Mouse (Mus musculus): Measurements from ENCODE around the gene Zcchc13. TPM values are rescaled to one million over a fixed set of nuclear protein-coding genes. Genes with fewer than 3 reads are reported as not detected.
A peak's percentile ranks its signal among the peaks of the same experiment; 100 is the strongest.
"Not testable (repeated sequence)": the region's sequence is repeated elsewhere in the genome, so short reads cannot be mapped to it uniquely, and the experiment has no call there.

Zcchc13 gene
- polyA plus RNA-seq, 1 experiment: not detected

DNA sequence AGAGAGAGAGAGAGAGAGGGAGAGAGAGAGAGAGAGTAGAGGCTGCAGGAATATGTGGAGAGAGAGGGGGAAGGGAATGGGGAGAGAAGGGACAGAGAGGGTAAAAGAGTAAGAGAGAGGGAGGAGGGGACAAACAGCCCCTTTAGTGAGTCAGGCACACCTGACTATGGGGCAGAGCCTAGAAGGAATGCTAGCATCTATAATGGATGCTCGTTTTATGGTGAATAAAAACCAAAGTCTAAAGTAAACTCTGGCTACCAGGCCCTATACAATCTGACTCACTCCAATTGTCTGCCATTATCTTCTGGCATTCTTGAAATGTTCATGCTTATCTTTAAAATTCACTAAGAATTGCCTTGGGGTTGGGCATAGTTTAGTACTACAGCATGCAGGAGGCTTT is 21.7 kb downstream of the Zcchc13 start:
- TF ChIP-seq POLR2A (IDR thresholded peaks at IDR 0.05; ENCODE audit: borderline replicate concordance, extremely low read depth, insufficient read depth, insufficient read length, poor library complexity, severe bottlenecking) (no peak), CTCF (IDR thresholded peaks at IDR 0.05; ENCODE audit: borderline replicate concordance, extremely low read depth, insufficient read depth, insufficient read length) (no peak)
- no peak for DNase-seq (ENCODE audit: low read depth)

DNA sequence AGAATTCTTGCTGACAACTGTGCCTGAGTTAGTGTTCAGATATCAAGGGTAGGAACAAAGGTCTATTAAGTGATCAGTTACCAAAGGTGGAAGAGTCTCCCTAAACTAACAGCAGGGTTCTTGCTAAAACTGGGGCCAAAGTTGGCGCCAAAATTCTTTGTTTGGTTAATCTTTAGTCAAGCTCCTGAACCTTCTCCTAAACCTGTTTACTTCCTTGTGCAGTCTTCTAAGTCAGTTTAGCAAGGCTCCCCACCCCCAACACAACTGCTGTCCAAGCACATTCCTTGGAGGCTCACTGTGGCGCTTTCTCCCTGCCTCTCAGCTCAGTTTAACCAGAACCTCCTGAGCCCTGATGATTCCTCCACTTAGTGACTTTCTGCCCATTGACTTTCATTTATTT is 22.6 kb downstream of the Zcchc13 start:
- TF ChIP-seq POLR2A (IDR thresholded peaks at IDR 0.05; ENCODE audit: borderline replicate concordance, extremely low read depth, insufficient read depth, insufficient read length, poor library complexity, severe bottlenecking): no peak
- no peak for TF ChIP-seq CTCF (IDR thresholded peaks at IDR 0.05; ENCODE audit: borderline replicate concordance, extremely low read depth, insufficient read depth, insufficient read length)
- no peak for DNase-seq (ENCODE audit: low read depth)

DNA sequence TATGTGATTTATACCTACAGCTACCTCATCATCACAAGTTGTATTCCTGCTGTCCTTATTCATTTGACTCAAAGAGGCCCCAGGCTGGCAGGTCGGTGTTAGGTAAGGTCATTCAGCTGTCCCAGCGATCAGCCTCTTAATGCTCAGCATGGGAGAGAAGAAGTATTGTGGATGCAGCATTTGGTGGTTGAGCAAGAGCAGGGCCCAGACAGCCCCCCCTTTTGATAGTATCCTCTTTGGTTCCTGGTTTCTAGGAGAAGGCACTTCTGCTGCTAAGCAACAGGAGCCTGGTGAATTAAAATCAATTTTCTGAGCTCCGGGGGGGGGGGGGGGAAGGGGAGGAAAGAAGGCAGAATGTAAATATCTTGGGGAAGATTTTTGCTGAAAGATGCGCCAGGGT is 28.6 kb downstream of the Zcchc13 start:
- DNase-seq (ENCODE audit: low read depth): peak; percentile 49
- no peak for TF ChIP-seq POLR2A (IDR thresholded peaks at IDR 0.05; ENCODE audit: borderline replicate concordance, extremely low read depth, insufficient read depth, insufficient read length, poor library complexity, severe bottlenecking)
- TF ChIP-seq CTCF (IDR thresholded peaks at IDR 0.05; ENCODE audit: borderline replicate concordance, extremely low read depth, insufficient read depth, insufficient read length): no peak

DNA sequence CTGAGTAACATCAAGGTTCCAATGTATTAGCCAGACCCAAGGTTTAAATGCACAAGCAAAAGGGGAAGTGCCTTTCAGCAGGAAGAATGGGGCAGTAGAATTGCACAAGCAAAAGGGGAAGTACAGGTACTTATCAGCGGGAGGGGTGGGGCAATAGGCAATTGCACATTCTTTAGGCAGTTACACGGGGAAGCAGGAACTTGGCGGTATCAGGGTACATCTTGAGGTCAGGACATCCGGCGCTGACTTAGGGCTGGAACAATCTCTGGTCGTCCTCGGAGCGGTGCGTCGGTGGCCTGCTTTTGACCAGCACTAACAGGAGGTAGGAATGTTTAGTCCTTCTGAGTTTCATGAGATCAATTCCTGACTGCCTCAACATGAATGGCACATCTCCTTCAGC is 34.1 kb downstream of the Zcchc13 start:
- not testable (repeated sequence) for DNase-seq (ENCODE audit: low read depth)

DNA sequence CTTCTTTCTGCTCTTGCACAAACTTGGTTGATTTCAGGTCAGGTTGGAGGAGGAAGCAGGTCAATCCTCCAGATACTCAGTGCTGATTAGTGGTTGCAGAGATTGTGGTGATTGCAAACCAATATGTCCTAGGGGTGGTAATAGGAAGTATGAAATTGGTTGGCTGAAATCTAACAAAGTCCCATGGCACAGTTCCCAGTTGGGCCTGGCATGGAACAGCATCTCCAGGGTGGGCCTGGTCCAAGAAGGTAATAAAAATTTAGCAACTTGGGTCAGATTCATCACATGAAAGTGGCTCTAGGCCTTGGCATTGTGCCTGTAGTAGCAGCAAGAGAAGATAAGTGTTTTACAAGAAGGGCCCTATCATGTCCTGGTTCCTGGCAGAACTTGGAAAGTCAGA is 39.9 kb downstream of the Zcchc13 start:
- TF ChIP-seq POLR2A (IDR thresholded peaks at IDR 0.05; ENCODE audit: borderline replicate concordance, extremely low read depth, insufficient read depth, insufficient read length, poor library complexity, severe bottlenecking): no peak
- no peak for TF ChIP-seq CTCF (IDR thresholded peaks at IDR 0.05; ENCODE audit: borderline replicate concordance, extremely low read depth, insufficient read depth, insufficient read length)
- no peak for DNase-seq (ENCODE audit: low read depth)

DNA sequence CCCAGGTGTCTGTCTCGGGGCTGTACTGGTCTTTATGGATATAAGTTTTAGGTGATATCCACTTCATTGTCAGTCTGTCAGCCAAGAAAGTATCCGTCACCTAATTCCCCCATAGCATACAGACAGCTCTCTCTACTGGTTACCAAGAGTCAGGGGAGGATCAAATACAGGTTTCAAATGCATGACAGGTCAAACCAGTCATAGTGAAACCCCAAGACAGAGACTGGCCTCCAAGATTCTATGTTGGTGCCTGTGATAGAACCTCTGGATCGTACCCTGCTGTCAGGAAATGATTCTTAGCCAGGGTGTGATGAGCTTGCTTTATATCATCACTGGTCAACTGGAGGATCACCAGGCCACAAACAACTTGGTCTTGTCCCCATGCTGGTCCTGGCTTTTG is 43.4 kb downstream of the Zcchc13 start:
- DNase-seq (ENCODE audit: low read depth): no peak
- TF ChIP-seq POLR2A (IDR thresholded peaks at IDR 0.05; ENCODE audit: borderline replicate concordance, extremely low read depth, insufficient read depth, insufficient read length, poor library complexity, severe bottlenecking) (no peak), CTCF (IDR thresholded peaks at IDR 0.05; ENCODE audit: borderline replicate concordance, extremely low read depth, insufficient read depth, insufficient read length) (no peak)

DNA sequence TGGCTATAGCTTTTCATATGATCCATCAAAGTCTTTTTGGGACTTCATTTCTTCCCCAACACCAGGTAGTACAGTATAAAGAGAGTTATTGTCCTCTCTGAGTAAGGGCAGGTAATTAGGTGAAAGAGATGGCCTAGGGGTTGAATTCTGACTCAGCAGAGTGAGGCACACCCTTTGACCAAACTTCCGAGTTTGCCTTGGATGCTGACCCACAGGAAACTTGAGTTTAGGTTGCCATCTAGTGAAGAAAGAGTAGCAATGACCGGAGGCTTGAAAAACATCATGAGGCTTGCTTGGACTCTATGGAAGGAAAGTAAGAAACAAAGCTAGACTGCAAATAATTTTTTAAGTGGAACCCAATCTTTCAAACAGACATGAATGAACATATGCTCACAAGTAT is 44.3 kb downstream of the Zcchc13 start:
- TF ChIP-seq POLR2A (IDR thresholded peaks at IDR 0.05; ENCODE audit: borderline replicate concordance, extremely low read depth, insufficient read depth, insufficient read length, poor library complexity, severe bottlenecking) (no peak), CTCF (IDR thresholded peaks at IDR 0.05; ENCODE audit: borderline replicate concordance, extremely low read depth, insufficient read depth, insufficient read length) (peak; percentile 27; the same call in 1 of the 2 replicates)
- DNase-seq (ENCODE audit: low read depth): peak; percentile 12

Other genes with a start within 250 kb of the Zcchc13 start
- gene Tsx, start 216.1 kb upstream of the Zcchc13 start, polyA plus RNA-seq (2012; rRNA removed): 1.2 and 1.4 TPM in 2 replicates
- gene Gm26992, start 208.6 kb upstream of the Zcchc13 start, polyA plus RNA-seq (2012; rRNA removed): 0.28 and 0.56 TPM in 2 replicates
- 36.2 and 37.9 TPM in 2 replicates for gene Slc16a2, start 191.4 kb downstream of the Zcchc13 start, polyA plus RNA-seq (2012; rRNA removed)